Mouse (Mus musculus) hindbrain, embryonic 14.5 days (tissue): ENCODE measurements around the gene Ube2e3. TPM values are rescaled to one million over a fixed set of nuclear protein-coding genes. Genes with fewer than 3 reads are reported as not detected.

ENCODE experiments used
- ATAC-seq: fragments of 200-750 bp; cut with Nextera tagmentation; 2 replicates; pipeline ENCODE4 v1.8.0; 2017; ENCODE audit warnings: moderate number of reproducible peaks, mild to moderate bottlenecking, moderate TSS enrichment, moderate library complexity; ENCODE audit not compliant: low FRiP score
- DNase-seq: peaks from one replicate; pipeline ENCODE4 v3.0.0-alpha.2; 2015; ENCODE audit warnings: low spot score
- H3K27ac ChIP-seq: fragments of 300-500 bp; sonication (generic); 2 replicates; pipeline ENCODE4 v1.5.1; 2014; ENCODE audit warnings: mild to moderate bottlenecking, moderate library complexity
- H3K27me3 ChIP-seq: fragments of 300-500 bp; sonication (generic); 2 replicates; pipeline ENCODE4 v1.6.1; 2014; ENCODE audit warnings: mild to moderate bottlenecking, low read length, mixed read lengths; ENCODE audit not compliant: control insufficient read depth, insufficient read depth
- H3K36me3 ChIP-seq: fragments of 300-500 bp; sonication (generic); replicated peaks from 2 replicates; pipeline ENCODE4 v1.6.1; 2014; ENCODE audit not compliant: control insufficient read depth, insufficient read depth
- H3K4me1 ChIP-seq: fragments of 300-500 bp; sonication (generic); replicated peaks from 2 replicates; pipeline ENCODE4 v1.6.1; 2014; ENCODE audit warnings: antibody characterized with exemption, low read length, mixed read lengths; ENCODE audit not compliant: control insufficient read depth, insufficient read depth
- H3K4me2 ChIP-seq: fragments of 300-500 bp; sonication (generic); replicated peaks from 2 replicates; pipeline ENCODE4 v1.6.1; 2014; ENCODE audit warnings: mild to moderate bottlenecking, moderate library complexity
- H3K4me3 ChIP-seq: fragments of 300-500 bp; sonication (generic); replicated peaks from 2 replicates; pipeline ENCODE4 v1.5.1; 2014; ENCODE audit warnings: mild to moderate bottlenecking, low read length
- H3K9ac ChIP-seq: fragments of 300-500 bp; sonication (generic); 2 replicates; pipeline ENCODE4 v1.6.1; 2014
- H3K9me3 ChIP-seq: fragments of 300-500 bp; sonication (generic); 2 replicates; pipeline ENCODE4 v1.6.1; 2016; ENCODE audit warnings: low read length; ENCODE audit not compliant: control insufficient read depth
- WGBS: fragments of 180-500 bp; shearing (Covaris S2); extraction: QIAGEN DNeasy Blood & Tissue Kit; methylation state at CpG from one replicate; pipeline ENCODE4 v1.1.7; 2014; 5-methylcytosine and 5-hydroxymethylcytosine counted together
- polyA plus RNA-seq: library from polyadenylated mRNA; unstranded; fragments of >200 nt; fragmentation: Nextera tagmentation; extraction: Ambion mirVana; gene quantifications from 2 replicates; pipeline ENCODE4 v1.2.1, GENCODE M21; 2014

Gene Ube2e3
- 293 and 295 TPM in 2 replicates for polyA plus RNA-seq

DNA sequence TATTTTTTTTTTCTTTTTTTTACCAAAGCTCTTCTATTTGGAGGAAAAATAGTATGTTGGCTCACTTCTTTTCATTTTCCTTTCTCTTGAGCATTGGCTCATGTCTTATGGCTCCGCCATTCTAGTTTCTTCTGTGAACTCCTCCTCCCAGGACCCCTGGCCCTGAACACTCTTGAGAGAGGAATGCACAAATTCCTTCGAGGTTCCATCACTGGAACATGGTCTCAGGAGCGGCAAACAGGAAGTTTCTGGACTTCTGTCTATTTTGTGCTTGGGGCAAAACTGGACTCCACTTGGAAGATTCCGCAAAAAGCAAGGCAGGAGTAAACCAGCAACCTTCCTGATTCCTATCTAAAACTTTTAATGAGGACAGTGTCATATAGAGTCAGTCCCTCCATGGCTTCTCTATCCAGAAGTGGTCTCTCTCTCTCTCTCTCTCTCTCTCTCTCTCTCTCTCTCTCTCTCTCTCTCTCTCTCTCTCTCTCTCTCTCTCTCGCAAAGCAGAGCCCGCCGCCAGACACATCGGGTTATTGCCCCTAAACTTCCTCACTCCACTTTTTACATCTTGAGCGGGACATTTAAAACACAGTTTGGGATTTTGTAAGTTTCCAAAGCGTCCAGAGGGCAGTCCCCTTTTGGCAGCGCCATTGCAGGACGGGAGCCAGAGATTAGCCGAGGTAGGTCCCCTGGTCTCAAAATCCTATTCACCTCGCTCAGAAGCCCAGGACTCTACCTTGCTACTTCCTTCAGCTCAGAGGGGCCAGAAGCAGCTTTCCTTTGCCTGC, at the start of gene Ube2e3:
Gene Ube2e3, plus strand, starts transcription at position 399 of the 785 bp plus-strand sequence.
- Histone ChIP-seq H3K9ac (peak within 1 kb of the TSS; percentile 98), H3K9me3 (no peaks in the 10 kb centered on the region), H3K4me2 (peak within 1 kb of the TSS; percentile 76), H3K36me3 (peaks cover 8% of the 10 kb centered on the region), H3K27me3 (no peaks in the 10 kb centered on the region), H3K4me1 (peaks cover 21% of the 10 kb centered on the region), H3K4me3 (peak within 1 kb of the TSS; percentile 79), H3K27ac (peak within 1 kb of the TSS; percentile 99)
- WGBS, result 19% methylated on average over 14 of the region's 14 CpGs
- ATAC-seq, result no peak
- DNase-seq, result peak; percentile 57

GRCm38 (mm10) chr2:78829887-78830286, 38.0 kb upstream of the Ube2e3 start:
- 94% methylated on average over 3 of the region's 3 CpGs for whole genome bisulfite sequencing
- Histone ChIP-seq H3K9me3 (no peaks in the 10 kb centered on the region), H3K27ac (no peak overlapping the region), H3K4me3 (no peak overlapping the region), H3K9ac (no peak overlapping the region), H3K36me3 (no peaks in the 10 kb centered on the region), H3K27me3 (no peaks in the 10 kb centered on the region), H3K4me1 (no peaks in the 10 kb centered on the region), H3K4me2 (no peak overlapping the region)
- ATAC-seq, result no peak
- no peak for DNase-seq

DNA sequence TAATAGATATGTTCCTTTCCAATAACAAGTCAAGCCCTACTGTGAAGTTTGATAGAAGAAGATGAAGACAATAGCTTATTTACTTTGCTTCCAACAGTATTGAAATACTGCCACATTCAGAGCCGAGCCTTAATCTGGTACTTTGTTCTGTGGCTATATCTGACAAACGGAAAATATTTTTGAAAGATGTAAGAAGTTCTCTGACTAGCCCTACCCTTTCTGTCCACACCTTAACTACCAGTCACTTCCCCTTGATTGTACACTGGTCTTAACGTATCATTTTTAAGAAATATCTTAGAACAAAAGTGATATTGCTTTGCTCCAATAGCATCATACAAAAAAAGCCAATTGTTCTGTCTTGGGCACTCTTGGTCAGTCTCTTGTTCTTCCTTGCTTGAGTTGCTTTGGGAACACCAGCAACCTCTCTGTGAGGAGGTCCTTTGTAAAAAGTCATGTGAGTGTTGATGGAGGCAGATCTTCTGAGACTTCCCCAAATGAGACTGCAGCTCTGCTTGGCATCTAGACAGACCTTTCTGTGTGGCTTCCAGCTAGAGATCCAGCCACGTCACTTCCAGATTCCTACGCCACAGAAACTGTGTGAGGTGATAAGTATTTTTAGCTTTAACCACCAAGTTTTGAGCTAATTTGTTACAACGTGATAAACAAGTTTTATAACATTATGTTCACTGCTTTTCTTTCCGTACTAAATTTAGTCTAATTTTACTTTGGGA, 26.3 kb upstream of the Ube2e3 start:
- H3K4me1 ChIP-seq, result no peaks in the 10 kb centered on the region
- H3K36me3 ChIP-seq, result no peaks in the 10 kb centered on the region
- no peak overlapping the region for H3K27ac ChIP-seq
- H3K9me3 ChIP-seq, result no peaks in the 10 kb centered on the region
- no peaks in the 10 kb centered on the region for H3K27me3 ChIP-seq
- H3K4me3 ChIP-seq, result no peak overlapping the region
- DNase-seq, result no peak
- H3K4me2 ChIP-seq, result no peak overlapping the region
- 89% methylated on average over 7 of the region's 7 CpGs for WGBS
- H3K9ac ChIP-seq, result no peak overlapping the region
- no peak for ATAC-seq

DNA sequence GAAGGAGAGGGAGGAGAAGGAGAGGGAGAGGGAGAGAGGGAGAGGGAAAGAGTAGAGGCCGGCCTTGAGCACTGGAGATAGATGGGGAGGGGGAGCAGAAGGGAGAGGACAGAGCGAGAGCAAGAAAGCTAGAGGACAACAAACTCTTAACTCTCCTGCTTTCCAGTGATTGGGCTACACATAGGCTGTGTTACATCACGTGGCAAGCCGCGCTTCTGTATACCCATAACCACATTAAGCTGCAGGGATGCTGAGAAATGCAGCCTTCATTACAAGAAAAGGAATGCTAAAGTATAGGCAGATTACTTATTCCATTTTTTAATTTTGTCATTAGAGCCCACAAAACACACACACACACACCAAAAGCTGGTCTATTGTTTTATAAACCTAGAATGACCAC, 23.6 kb upstream of the Ube2e3 start:
- 91% methylated on average over 5 of the region's 5 CpGs for whole genome bisulfite sequencing

DNA sequence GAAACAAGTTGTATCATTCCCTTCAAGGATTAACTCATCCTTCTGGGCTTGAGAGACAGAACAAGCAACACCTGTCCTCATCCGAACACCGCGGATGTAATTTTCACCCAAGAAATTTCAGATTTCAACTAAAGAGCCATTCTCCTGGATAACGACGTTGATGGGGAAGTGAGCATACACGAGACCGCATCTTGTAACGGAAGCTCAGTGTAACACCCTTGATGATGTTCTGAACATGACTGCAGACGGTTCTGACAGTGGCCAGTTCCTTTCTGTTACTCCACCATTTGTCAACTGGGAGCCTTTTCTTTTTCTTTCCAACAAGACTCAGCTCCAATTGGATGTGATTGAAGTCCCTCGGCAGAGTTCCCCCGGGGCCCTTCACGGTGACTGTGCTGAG, 22.6 kb upstream of the Ube2e3 start:
- Histone ChIP-seq H3K4me1 (no peaks in the 10 kb centered on the region), H3K36me3 (no peaks in the 10 kb centered on the region), H3K27me3 (no peaks in the 10 kb centered on the region), H3K9ac (no peak overlapping the region), H3K4me3 (no peak overlapping the region), H3K9me3 (no peaks in the 10 kb centered on the region), H3K27ac (no peak overlapping the region), H3K4me2 (no peak overlapping the region)
- DNase-seq, result no peak
- 90% methylated on average over 12 of the region's 12 CpGs for WGBS
- no peak for ATAC-seq

More for the DNA sequence above, 23.6 kb upstream of the Ube2e3 start:
- no peak overlapping the region for H3K9ac ChIP-seq
- H3K27me3 ChIP-seq, result no peaks in the 10 kb centered on the region
- H3K36me3 ChIP-seq, result no peaks in the 10 kb centered on the region
- no peak overlapping the region for H3K27ac ChIP-seq
- no peak overlapping the region for H3K4me3 ChIP-seq
- H3K4me1 ChIP-seq, result no peaks in the 10 kb centered on the region
- DNase-seq (no peak), ATAC-seq (no peak)
- H3K9me3 ChIP-seq, result no peaks in the 10 kb centered on the region
- no peak overlapping the region for H3K4me2 ChIP-seq

DNA sequence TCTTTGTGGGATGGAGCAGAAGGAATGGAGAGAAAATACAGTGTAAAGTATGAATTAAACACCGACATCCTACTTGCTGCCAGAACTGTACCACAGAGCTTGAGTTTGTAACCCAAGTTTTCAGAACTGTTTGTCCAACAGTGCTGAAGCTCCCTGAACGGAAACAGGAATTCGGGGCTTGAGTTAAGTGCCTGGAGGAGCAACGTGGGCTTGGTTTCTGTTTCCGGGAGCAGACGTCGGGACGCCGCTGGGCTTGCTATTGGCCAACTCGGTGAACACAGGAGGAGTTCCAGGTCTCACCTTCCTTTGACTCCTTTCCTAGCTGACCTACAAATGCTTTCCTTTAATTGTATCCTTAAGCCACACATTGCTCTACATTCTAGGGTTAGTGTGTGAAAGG, 22.2 kb upstream of the Ube2e3 start:
- H3K9me3 ChIP-seq, result no peaks in the 10 kb centered on the region
- H3K4me1 ChIP-seq, result no peaks in the 10 kb centered on the region
- no peak overlapping the region for H3K4me3 ChIP-seq
- DNase-seq (no peak), ATAC-seq (no peak)
- no peak overlapping the region for H3K27ac ChIP-seq
- H3K27me3 ChIP-seq, result no peaks in the 10 kb centered on the region
- no peak overlapping the region for H3K4me2 ChIP-seq
- 90% methylated on average over 10 of the region's 10 CpGs for WGBS
- no peak overlapping the region for H3K9ac ChIP-seq
- H3K36me3 ChIP-seq, result no peaks in the 10 kb centered on the region

- Histone ChIP-seq H3K9me3 (no peaks in the 10 kb centered on the region), H3K27ac (no peak overlapping the region), H3K4me2 (no peak overlapping the region), H3K4me1 (no peaks in the 10 kb centered on the region), H3K4me3 (no peak overlapping the region), H3K9ac (no peak overlapping the region), H3K36me3 (no peaks in the 10 kb centered on the region), H3K27me3 (no peaks in the 10 kb centered on the region)
- WGBS, result 62% methylated on average over 8 of the region's 8 CpGs
- DNase-seq, result no peak
- ATAC-seq, result peak; percentile 57; the same call in 1 of the 2 replicates
Measured at GRCm38 (mm10) chr2:78854315-78854714, 13.6 kb upstream of the Ube2e3 start.

GRCm38 (mm10) chr2:78858628-78859027, 9.3 kb upstream of the Ube2e3 start:
- H3K9me3 ChIP-seq, result no peaks in the 10 kb centered on the region
- no peak overlapping the region for H3K4me3 ChIP-seq
- H3K27me3 ChIP-seq, result no peaks in the 10 kb centered on the region
- H3K27ac ChIP-seq, result no peak overlapping the region
- no peak for ATAC-seq
- H3K4me2 ChIP-seq, result no peak overlapping the region
- no peaks in the 10 kb centered on the region for H3K4me1 ChIP-seq
- DNase-seq, result no peak
- H3K36me3 ChIP-seq, result no peaks in the 10 kb centered on the region
- no peak overlapping the region for H3K9ac ChIP-seq
- WGBS, result 82% methylated on average over 6 of the region's 6 CpGs

DNA sequence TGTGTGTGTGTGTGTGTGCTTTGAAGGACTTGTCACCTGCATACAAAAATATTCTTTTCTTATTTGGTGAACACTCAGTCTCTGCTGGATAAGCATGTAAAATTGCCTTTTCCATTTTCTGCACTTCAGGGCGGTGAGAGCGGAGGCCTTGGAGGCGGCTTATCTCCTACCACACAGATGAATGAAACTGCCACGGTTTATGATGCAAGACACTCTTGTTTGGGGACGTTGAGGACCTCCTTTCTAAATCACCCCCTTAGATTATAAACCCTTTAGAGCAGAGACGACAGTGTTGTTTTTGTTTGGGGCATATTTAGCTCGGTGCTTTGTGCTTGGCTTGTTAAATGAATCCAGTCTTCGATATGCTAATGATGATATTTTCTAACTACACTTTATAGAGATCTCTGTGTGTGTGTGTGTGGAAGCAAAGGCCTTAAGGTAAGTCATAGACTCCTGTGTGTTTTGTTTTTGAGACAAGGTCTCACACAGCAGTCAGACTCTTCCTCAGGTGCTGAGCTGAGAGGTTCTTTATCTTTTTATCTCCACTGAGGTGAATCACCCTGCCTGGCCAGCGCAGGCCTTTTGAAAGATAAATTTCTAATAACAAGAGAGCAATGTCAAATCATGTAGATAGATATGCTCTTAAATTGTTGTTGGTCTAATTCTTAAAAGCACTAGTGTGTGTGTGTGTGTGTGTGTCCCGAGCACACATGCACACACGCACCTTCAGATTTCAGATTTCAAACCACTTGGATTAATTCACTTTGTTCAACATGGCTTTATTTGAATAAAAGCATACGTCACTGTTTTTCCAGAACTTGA, 8.4 kb upstream of the Ube2e3 start:
- no peak overlapping the region for H3K4me3 ChIP-seq
- no peaks in the 10 kb centered on the region for H3K36me3 ChIP-seq
- H3K27me3 ChIP-seq, result no peaks in the 10 kb centered on the region
- no peaks in the 10 kb centered on the region for H3K9me3 ChIP-seq
- H3K27ac ChIP-seq, result no peak overlapping the region
- ATAC-seq (no peak), DNase-seq (no peak)
- no peak overlapping the region for H3K4me2 ChIP-seq
- no peak overlapping the region for H3K9ac ChIP-seq
- H3K4me1 ChIP-seq, result no peaks in the 10 kb centered on the region
- whole genome bisulfite sequencing, result 77% methylated on average over 12 of the region's 12 CpGs
